Mouse (Mus musculus): ENCODE data around the gene Slc6a15. TPM values are rescaled to one million over a fixed set of nuclear protein-coding genes. Genes with fewer than 3 reads are reported as not detected.

Gene Slc6a15
- polyA plus RNA-seq (2012; rRNA removed): 0.01 and 0.04 TPM in 2 replicates

DNA sequence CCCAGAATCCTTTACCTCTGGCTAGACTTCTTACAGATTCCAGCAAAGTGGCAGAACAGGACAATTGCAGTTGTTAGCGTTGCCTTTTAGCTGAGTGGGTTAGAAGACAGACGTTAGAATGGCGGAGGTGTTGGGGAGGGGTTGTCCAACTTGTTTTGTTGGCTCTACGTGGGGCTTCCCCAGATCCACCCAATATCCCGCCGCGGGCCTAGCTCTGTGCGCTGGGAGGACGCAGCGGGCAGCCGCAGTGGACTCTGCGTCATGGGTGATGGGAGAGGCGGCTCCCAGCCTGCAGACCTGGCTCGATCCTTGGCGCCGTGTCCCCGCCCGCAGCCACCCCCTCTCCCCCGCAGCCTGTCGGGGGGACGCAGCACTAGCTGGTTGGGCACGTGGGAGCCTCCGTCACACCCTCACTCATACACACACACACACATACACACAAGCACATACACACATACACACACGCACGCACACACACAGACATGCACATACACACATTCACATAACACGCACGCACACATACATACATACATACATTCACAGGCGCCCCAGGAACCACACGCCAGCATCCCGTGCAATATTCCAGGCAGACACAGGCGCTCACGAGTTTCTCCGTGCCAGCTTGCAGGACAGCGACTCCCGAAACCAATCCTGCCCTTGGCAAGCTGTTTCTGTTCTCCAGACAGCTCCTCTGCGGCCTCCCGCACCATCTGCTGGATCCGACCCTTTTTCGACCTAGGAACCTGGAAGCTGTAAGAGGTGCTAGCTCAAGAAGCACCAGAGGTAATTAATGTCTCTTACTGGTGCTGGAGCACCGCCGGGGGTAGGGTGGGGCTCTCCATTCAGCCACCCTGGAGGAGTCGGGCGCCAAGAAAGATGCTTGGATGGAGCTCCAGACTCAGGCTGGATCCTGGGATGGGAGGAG is at the start of gene Slc6a15:
Slc6a15 (plus strand) TSS at position 413 of the 925 bp plus-strand sequence.

Other genes with a start within 250 kb of the Slc6a15 start
- 0.01 TPM in 1 of 2 replicates, not detected in the other for gene Lrriq1, start 131.5 kb upstream of the Slc6a15 start, polyA plus RNA-seq (2012; rRNA removed)